Mouse (Mus musculus): Measurements from ENCODE around the gene Mnat1. TPM values are rescaled to one million over a fixed set of nuclear protein-coding genes. Genes with fewer than 3 reads are reported as not detected.

Gene Mnat1
- polyA plus RNA-seq, 1 experiment from 2014 or later: 16.4 TPM

DNA sequence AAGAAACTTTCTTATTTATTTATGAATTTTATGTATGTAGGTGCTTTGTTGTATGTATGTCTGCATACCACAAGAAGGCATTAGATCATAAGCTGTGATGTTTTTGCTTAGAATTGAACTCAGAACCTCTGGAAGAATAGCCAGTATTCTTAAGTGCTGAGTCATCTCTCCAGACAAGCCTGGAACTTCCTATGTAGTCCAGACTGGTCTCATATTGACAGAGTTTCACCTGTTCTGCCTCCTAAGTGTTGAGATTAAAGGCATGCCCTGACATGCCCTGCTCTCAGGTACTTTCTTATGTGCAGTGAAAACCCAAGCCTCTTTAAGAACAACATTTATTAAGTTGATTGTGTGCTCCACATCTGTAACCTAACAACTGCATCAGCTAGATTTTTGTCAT lies 171.4 kb downstream of the Mnat1 start:
- no peak overlapping the region for H3K9ac ChIP-seq
- H3K36me3 ChIP-seq: peaks cover 16% of the 10 kb centered on the region
- ATAC-seq (ENCODE audit: low FRiP score, low read depth): no peak
- no peak overlapping the region for H3K4me2 ChIP-seq
- no peak overlapping the region for H3K27ac ChIP-seq (replicated peaks)
- H3K4me1 ChIP-seq (replicated peaks): no peaks in the 10 kb centered on the region
- no peak overlapping the region for H3K4me3 ChIP-seq
- H3K9me3 ChIP-seq: no peaks in the 10 kb centered on the region
- no peaks in the 10 kb centered on the region for H3K27me3 ChIP-seq

- no peak for ATAC-seq (ENCODE audit: low FRiP score, low read depth)
- peaks cover 16% of the 10 kb centered on the region for H3K36me3 ChIP-seq
- WGBS: 79% methylated on average over 11 of the region's 11 CpGs
Measured at GRCm38 (mm10) chr12:73295505-73296140, 172.1 kb downstream of the Mnat1 start.

GRCm38 (mm10) chr12:73298621-73299020 lies 175.1 kb downstream of the Mnat1 start:
- no peaks in the 10 kb centered on the region for H3K4me1 ChIP-seq (replicated peaks)
- no peak for ATAC-seq (ENCODE audit: low FRiP score, low read depth)
- H3K4me2 ChIP-seq: no peak overlapping the region
- 93% methylated on average over 5 of the region's 5 CpGs for WGBS
- 0 out of 2 replicates have a peak, but pooled peaks cover 7% of the 10 kb centered on the region for H3K36me3 ChIP-seq
- no peak overlapping the region for H3K4me3 ChIP-seq
- no peaks in the 10 kb centered on the region for H3K27me3 ChIP-seq
- H3K9me3 ChIP-seq: no peaks in the 10 kb centered on the region
- H3K27ac ChIP-seq (replicated peaks): no peak overlapping the region
- no peak overlapping the region for H3K9ac ChIP-seq

More at GRCm38 (mm10) chr12:73295505-73296140, 172.1 kb downstream of the Mnat1 start:
- no peaks in the 10 kb centered on the region for H3K9me3 ChIP-seq
- H3K4me1 ChIP-seq (replicated peaks): no peaks in the 10 kb centered on the region
- no peak overlapping the region for H3K27ac ChIP-seq (replicated peaks)
- no peaks in the 10 kb centered on the region for H3K27me3 ChIP-seq
- no peak overlapping the region for H3K4me3 ChIP-seq
- no peak overlapping the region for H3K4me2 ChIP-seq
- H3K9ac ChIP-seq: no peak overlapping the region

- H3K4me2 ChIP-seq: no peak overlapping the region
- ATAC-seq (ENCODE audit: low FRiP score, low read depth): no peak
- WGBS: 95% methylated on average over 2 of the region's 2 CpGs
Measured at GRCm38 (mm10) chr12:73300531-73300930, 177.0 kb downstream of the Mnat1 start.

GRCm38 (mm10) chr12:73304636-73305035 lies 181.1 kb downstream of the Mnat1 start:
- H3K36me3 ChIP-seq: no peaks in the 10 kb centered on the region
- no peak for ATAC-seq (ENCODE audit: low FRiP score, low read depth)
- no peaks in the 10 kb centered on the region for H3K27me3 ChIP-seq
- no peak overlapping the region for H3K4me2 ChIP-seq
- H3K9ac ChIP-seq: no peak overlapping the region
- no peak overlapping the region for H3K27ac ChIP-seq (replicated peaks)
- 89% methylated on average over 4 of the region's 4 CpGs for whole genome bisulfite sequencing
- H3K4me3 ChIP-seq: no peak overlapping the region
- H3K9me3 ChIP-seq: no peaks in the 10 kb centered on the region
- no peaks in the 10 kb centered on the region for H3K4me1 ChIP-seq (replicated peaks)

More at GRCm38 (mm10) chr12:73300531-73300930, 177.0 kb downstream of the Mnat1 start:
- no peak overlapping the region for H3K27ac ChIP-seq (replicated peaks)
- H3K9me3 ChIP-seq: no peaks in the 10 kb centered on the region
- no peaks in the 10 kb centered on the region for H3K36me3 ChIP-seq
- H3K4me1 ChIP-seq (replicated peaks): no peaks in the 10 kb centered on the region
- no peak overlapping the region for H3K9ac ChIP-seq
- no peaks in the 10 kb centered on the region for H3K27me3 ChIP-seq
- H3K4me3 ChIP-seq: no peak overlapping the region

GRCm38 (mm10) chr12:73307750-73308149 lies 184.2 kb downstream of the Mnat1 start:
- no peak overlapping the region for H3K27ac ChIP-seq (replicated peaks)
- no peak for ATAC-seq (ENCODE audit: low FRiP score, low read depth)
- H3K36me3 ChIP-seq: 0 out of 2 replicates have a peak, but pooled peaks cover 10% of the 10 kb centered on the region
- H3K4me3 ChIP-seq: no peak overlapping the region
- no peaks in the 10 kb centered on the region for H3K9me3 ChIP-seq
- no peaks in the 10 kb centered on the region for H3K27me3 ChIP-seq
- H3K9ac ChIP-seq: no peak overlapping the region
- H3K4me1 ChIP-seq (replicated peaks): no peaks in the 10 kb centered on the region
- H3K4me2 ChIP-seq: no peak overlapping the region
- 91% methylated on average over 4 of the region's 4 CpGs for WGBS

DNA sequence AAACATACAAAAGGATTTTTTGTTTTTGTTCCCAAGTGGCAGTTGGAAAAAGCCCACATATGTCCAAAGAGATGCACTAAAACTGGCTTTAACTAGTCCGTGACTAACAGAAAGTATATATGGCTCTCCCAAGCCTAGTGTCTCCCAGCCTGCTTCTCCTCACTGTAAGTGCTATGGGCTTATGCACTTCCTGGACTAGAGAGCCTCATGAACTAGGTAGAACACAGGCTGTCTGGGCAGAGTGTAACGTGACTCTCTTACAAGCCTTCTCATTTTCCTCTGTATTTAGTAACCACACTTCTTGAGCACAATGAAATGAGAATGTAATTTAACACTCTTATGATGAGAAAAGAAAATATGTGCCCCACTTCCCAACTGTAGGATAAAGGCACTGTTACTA lies 185.2 kb downstream of the Mnat1 start:
- Histone ChIP-seq H3K27me3 (no peaks in the 10 kb centered on the region), H3K4me2 (no peak overlapping the region), H3K9ac (no peak overlapping the region), H3K4me3 (no peak overlapping the region), H3K4me1 (replicated peaks) (no peaks in the 10 kb centered on the region), H3K9me3 (no peaks in the 10 kb centered on the region), H3K36me3 (0 out of 2 replicates have a peak, but pooled peaks cover 10% of the 10 kb centered on the region), H3K27ac (replicated peaks) (no peak overlapping the region)
- ATAC-seq (ENCODE audit: low FRiP score, low read depth): no peak
- WGBS: 91% methylated on average over 2 of the region's 2 CpGs

- Histone ChIP-seq H3K4me3 (no peak overlapping the region), H3K36me3 (no peaks in the 10 kb centered on the region), H3K9ac (no peak overlapping the region), H3K27ac (replicated peaks) (no peak overlapping the region), H3K4me2 (no peak overlapping the region), H3K27me3 (no peaks in the 10 kb centered on the region), H3K9me3 (no peaks in the 10 kb centered on the region), H3K4me1 (replicated peaks) (no peaks in the 10 kb centered on the region)
- 94% methylated on average over 7 of the region's 7 CpGs for WGBS
- no peak for ATAC-seq (ENCODE audit: low FRiP score, low read depth)
Measured at GRCm38 (mm10) chr12:73317706-73318686, 194.5 kb downstream of the Mnat1 start.

Other genes starting within 250 kb of the Mnat1 start
- gene Six6, start 183.8 kb upstream of the Mnat1 start, polyA plus RNA-seq (2015; fragmentation: Nextera tagmentation; extraction: Ambion mirVana): not detected in 2 replicates
- 6.5 and 6.7 TPM in 2 replicates for gene 4930447C04Rik, start 182.9 kb upstream of the Mnat1 start, polyA plus RNA-seq (2015; fragmentation: Nextera tagmentation; extraction: Ambion mirVana)
- gene Six1, start 69.8 kb upstream of the Mnat1 start, polyA plus RNA-seq (2015; fragmentation: Nextera tagmentation; extraction: Ambion mirVana): 0.65 and 1.5 TPM in 2 replicates
- gene Six4, start 10.3 kb upstream of the Mnat1 start, polyA plus RNA-seq (2015; fragmentation: Nextera tagmentation; extraction: Ambion mirVana): 0.43 and 0.47 TPM in 2 replicates
- 14.8 and 15.2 TPM in 2 replicates for gene Trmt5, start 163.0 kb downstream of the Mnat1 start, polyA plus RNA-seq (2015; fragmentation: Nextera tagmentation; extraction: Ambion mirVana)
- gene Slc38a6, start 163.1 kb downstream of the Mnat1 start, polyA plus RNA-seq (2015; fragmentation: Nextera tagmentation; extraction: Ambion mirVana): 9.1 and 12.1 TPM in 2 replicates